Mouse (Mus musculus) heart, postnatal 4 days (tissue): ENCODE measurements at regions not wholly inside any gene's neighbourhood (a gene's known extent, or its start where the extent isn't known, plus 50 kb on each side); places are given as distances from the start of the nearest gene placed in this dataset.

Source experiments
- DNase-seq: peaks from one replicate; pipeline ENCODE4 v3.0.0; 2021

GRCm38 (mm10) chr10:100927086-100927485 lies 336.8 kb downstream of the 1700017N19Rik start:
- no peak for DNase-seq

DNA sequence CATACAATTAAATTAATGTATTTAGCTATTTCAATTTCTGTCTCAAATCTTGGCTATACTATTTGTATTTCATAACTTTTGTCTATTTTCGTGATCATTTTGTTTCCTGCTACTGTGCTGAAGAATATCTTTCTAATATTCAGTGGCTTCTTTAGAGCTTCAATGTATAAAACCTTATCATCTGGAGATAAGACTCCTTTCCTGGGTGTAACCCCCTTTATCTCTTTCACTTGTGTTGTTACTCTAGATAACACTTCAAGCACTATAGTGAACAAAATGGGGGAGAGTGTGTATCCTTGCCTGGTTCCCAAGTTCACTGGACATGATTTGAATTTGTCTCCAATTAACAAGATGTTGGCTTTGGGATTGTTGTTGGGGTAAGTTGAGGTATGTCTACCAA lies 341.5 kb downstream of the 1700017N19Rik start:
- DNase-seq, result no peak

DNA sequence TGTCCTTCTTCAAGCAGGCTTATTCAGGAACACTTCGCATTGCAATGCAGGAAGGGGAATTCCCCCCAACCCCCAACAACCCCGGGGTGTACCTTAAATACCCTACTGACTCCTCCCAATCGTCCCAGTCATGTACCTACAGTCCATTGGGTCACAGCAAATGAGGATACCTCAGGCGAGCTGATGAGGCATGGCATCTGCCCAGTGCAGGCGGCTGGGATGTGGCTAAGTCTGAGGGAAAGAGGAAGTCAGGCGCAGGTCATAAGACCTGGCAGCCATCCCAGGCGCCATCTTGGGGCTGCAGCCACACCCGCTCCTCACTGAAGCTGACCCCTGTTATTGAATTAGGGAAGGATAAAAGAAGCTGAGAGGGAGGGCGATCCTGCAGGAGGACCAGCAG lies 368.1 kb downstream of the 1700017N19Rik start:
- DNase-seq, result no peak

- DNase-seq, result no peak
These were observed 413.2 kb downstream of the 1700017N19Rik start for GRCm38 (mm10) chr10:101003469-101003868.

- DNase-seq, result no peak
These were observed 414.4 kb downstream of the 1700017N19Rik start for GRCm38 (mm10) chr10:101004687-101005086.

- DNase-seq, result no peak
These were observed 425.1 kb downstream of the 1700017N19Rik start for GRCm38 (mm10) chr10:101015416-101015815.

DNA sequence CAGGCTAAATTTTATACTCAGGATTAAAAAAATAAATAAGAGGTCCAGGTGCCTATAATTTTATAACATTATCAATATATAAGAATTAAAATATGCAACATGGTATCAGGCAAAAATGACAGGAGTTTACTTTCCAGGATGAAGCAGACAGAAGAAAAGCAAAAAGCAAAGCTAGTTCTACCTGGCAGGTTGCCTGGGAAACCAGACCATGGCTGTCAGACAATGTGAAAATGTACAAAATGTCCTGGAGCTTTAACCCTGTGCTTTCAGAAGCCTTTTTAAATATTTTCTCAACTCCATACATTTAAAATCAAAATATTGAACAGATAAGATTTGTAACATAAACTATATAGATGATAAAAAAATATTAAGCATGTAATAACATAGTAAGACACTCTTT lies 448.3 kb downstream of the 1700017N19Rik start:
- no peak for DNase-seq

GRCm38 (mm10) chr10:101039034-101039433 lies 448.8 kb downstream of the 1700017N19Rik start:
- DNase-seq, result no peak
